Mouse (Mus musculus) small intestine, adult 2 months (tissue): ENCODE measurements at regions not wholly inside any gene's neighbourhood (a gene's known extent, or its start where the extent isn't known, plus 50 kb on each side); places are given as distances from the start of the nearest gene placed in this dataset.

Source experiments
- CTCF ChIP-seq: fragments of 200-500 bp; IDR thresholded peaks from 2 replicates; pipeline ENCODE4 v1.5.1; 2012; ENCODE audit warnings: low read depth, mild to moderate bottlenecking, control low read depth, inconsistent platforms, low read length, moderate library complexity, mixed read lengths; ENCODE audit not compliant: insufficient replicate concordance, insufficient read length; ENCODE audit errors: extremely low read depth
- POLR2A ChIP-seq: fragments of 200-500 bp; IDR thresholded peaks from 2 replicates; pipeline ENCODE4 v1.6.1; 2012; ENCODE audit warnings: low read depth, mild to moderate bottlenecking, control low read depth, inconsistent platforms, low read length, moderate library complexity

GRCm38 (mm10) chr3:78863005-78863404, 423.3 kb downstream of the Rapgef2 start:
- no peak for TF ChIP-seq POLR2A
- TF ChIP-seq CTCF, result no peak
